ENCODE assay signal across 20 mouse cellular contexts in the genomic region with DNA sequence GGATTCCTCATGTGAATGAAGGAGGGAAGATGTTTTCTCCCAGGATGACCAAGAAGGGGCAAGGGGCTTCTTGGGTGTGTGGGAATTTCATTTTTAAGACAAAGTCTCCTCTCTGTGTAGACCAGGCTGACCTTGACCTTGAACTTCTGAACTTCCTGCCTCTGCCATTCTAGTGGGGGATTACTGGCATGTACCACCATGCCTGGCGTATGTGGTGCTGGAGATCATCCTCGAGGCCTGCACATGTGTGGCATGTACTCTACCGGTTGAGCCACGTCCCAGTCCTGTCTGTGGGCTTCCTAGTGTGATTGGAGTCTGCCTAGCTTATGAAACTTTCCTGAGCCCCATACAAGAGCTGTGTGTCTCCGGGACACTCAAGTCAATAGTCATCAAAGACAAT.
A peak's percentile ranks its signal among the peaks of the same experiment; 100 is the strongest.
DNase-seq lines count a peak whose midpoint lies in the region; ATAC-seq and TF ChIP-seq lines count a peak whose summit lies in the region.
"Had no signal": no experiment of that assay in that cellular context is flagged by ENCODE, and none has a peak within 500 bp of the region (broad histone marks: within the 10 kb centered on the region; RNA-seq: fewer than 3 reads in every experiment).

No protein-coding gene starts in this region.

- H3K4me1 ChIP-seq in kidney, embryonic 15.5 days: peaks cover 15% of the 10 kb centered on the region
- H3K4me1 ChIP-seq in kidney, adult 2 months (ENCODE audit: control insufficient read depth, insufficient read depth, low read length): no peaks in the 10 kb centered on the region
- peaks cover 10% of the 10 kb centered on the region for H3K4me1 ChIP-seq in testis, adult 2 months (ENCODE audit: control insufficient read depth, insufficient read depth, low read length)

- no peaks in the 10 kb centered on the region for H3K36me3 ChIP-seq in kidney, embryonic 15.5 days
- no peaks in the 10 kb centered on the region for H3K36me3 ChIP-seq in kidney, adult 2 months (ENCODE audit: control insufficient read depth, insufficient read depth, low read length)
- H3K36me3 ChIP-seq in testis, adult 2 months (ENCODE audit: control insufficient read depth, insufficient read depth, low read length): no peaks in the 10 kb centered on the region
- H3K36me3 ChIP-seq: forebrain, embryonic 15.5 days; hindbrain, embryonic 10.5 days; limb, embryonic 15.5 days; stomach, embryonic 15.5 days had no signal

- 53% methylated on average over 5 of the region's 5 CpGs for WGBS in kidney, embryonic 15.5 days
- WGBS in kidney, adult 2 months: 80% methylated on average over 5 of the region's 5 CpGs

- no peak overlapping the region for H3K4me3 ChIP-seq in kidney, embryonic 15.5 days (replicated peaks)
- no peak overlapping the region for H3K4me3 ChIP-seq in kidney, adult 2 months (ENCODE audit: insufficient read depth, low read depth, low read length)
- H3K4me3 ChIP-seq in testis, adult 2 months (ENCODE audit: control insufficient read depth, low read depth, low read length): peak overlapping the region; percentile 7; the same call in 1 of the 2 replicates
- H3K4me3 ChIP-seq: forebrain, embryonic 15.5 days; limb, embryonic 15.5 days; stomach, embryonic 15.5 days had no signal

- no peaks in the 10 kb centered on the region for H3K9me3 ChIP-seq in kidney, embryonic 15.5 days (replicated peaks)
- H3K9me3 ChIP-seq: forebrain, embryonic 15.5 days; hindbrain, embryonic 10.5 days; limb, embryonic 15.5 days; stomach, embryonic 15.5 days had no signal

- TF ChIP-seq CTCF in kidney, adult 2 months (conservative IDR thresholded peaks at IDR 0.05; ENCODE audit: insufficient read depth, insufficient read length, low read depth, low read length): no peak
- no peak for TF ChIP-seq CTCF in testis, adult 2 months (IDR thresholded peaks at IDR 0.05; ENCODE audit: control insufficient read depth, insufficient read depth, insufficient replicate concordance, low read depth, low read length)

- DNase-seq in embryo, embryonic 10 days (ENCODE audit: low spot score): peak; percentile 16
- no peak for DNase-seq in embryo, embryonic 11 days
- no peak for DNase-seq in kidney, adult 2 months
- DNase-seq in testis, postnatal 10 days (ENCODE audit: low spot score): no peak
- DNase-seq in spleen, adult 18-20 months: no peak
- DNase-seq in right cerebral cortex, postnatal 10 days (ENCODE audit: low spot score in 2 of 2): no peak
- DNase-seq: adrenal gland, postnatal 25 days; cerebellum, adult 18-20 months; lung, adult 18-20 months; right cerebral cortex, adult 18-20 months; thymus, postnatal 14 days had no signal

- ATAC-seq in kidney, embryonic 15.5 days (replicated peaks; ENCODE audit: low FRiP score): peak; percentile 63
- ATAC-seq: activated CD4-positive, CD25-positive, alpha-beta regulatory T cell, adult 4 months; CD4-positive, CD25-positive, alpha-beta regulatory T cell, adult 4 months; inflammation-experienced regulatory T-cells, adult 6 months had no signal

- H3K9ac ChIP-seq in kidney, embryonic 15.5 days: no peak overlapping the region
- H3K9ac ChIP-seq: forebrain, embryonic 15.5 days; limb, embryonic 15.5 days; stomach, embryonic 15.5 days had no signal

- no peaks in the 10 kb centered on the region for H3K27me3 ChIP-seq in kidney, embryonic 15.5 days
- H3K27me3 ChIP-seq in kidney, adult 2 months (replicated peaks; ENCODE audit: control insufficient read depth, insufficient read depth, low read length): no peaks in the 10 kb centered on the region
- H3K27me3 ChIP-seq in testis, adult 2 months (ENCODE audit: control insufficient read depth, insufficient read depth, low read length): no peaks in the 10 kb centered on the region
- H3K27me3 ChIP-seq: forebrain, embryonic 15.5 days; limb, embryonic 15.5 days; stomach, embryonic 15.5 days had no signal

- H3K4me2 ChIP-seq in kidney, embryonic 15.5 days: no peak overlapping the region
- H3K4me2 ChIP-seq: forebrain, embryonic 15.5 days; limb, embryonic 15.5 days had no signal

- no peak for TF ChIP-seq POLR2A in kidney, adult 2 months (IDR thresholded peaks at IDR 0.05; ENCODE audit: low read depth, low read length)
- no peak for TF ChIP-seq POLR2A in testis, adult 2 months (IDR thresholded peaks at IDR 0.05; ENCODE audit: control insufficient read depth, low read depth, low read length)

- no peak overlapping the region for H3K27ac ChIP-seq in kidney, embryonic 15.5 days
- no peak overlapping the region for H3K27ac ChIP-seq in kidney, adult 2 months (ENCODE audit: insufficient read depth, low read depth, low read length)
- H3K27ac ChIP-seq in testis, adult 2 months (ENCODE audit: control insufficient read depth, insufficient read depth, low read depth, low read length): no peak overlapping the region
- H3K27ac ChIP-seq: forebrain, embryonic 15.5 days; limb, embryonic 15.5 days; stomach, embryonic 15.5 days had no signal
